Mouse (Mus musculus) myocyte (in vitro differentiated cells): ENCODE measurements around the gene Serpina5.

Source experiments
- CEBPB ChIP-seq: IDR thresholded peaks from 2 replicates; pipeline ENCODE4 v1.6.1; 2011; ENCODE audit warnings: mild to moderate bottlenecking, moderate library complexity; ENCODE audit not compliant: poor library complexity, insufficient read depth, severe bottlenecking
- MAX ChIP-seq: IDR thresholded peaks from one replicate; pipeline ENCODE4 v1.6.1; 2011; ENCODE audit warnings: low read depth, mild to moderate bottlenecking, control low read depth
- POLR2A ChIP-seq: IDR thresholded peaks from one replicate; pipeline ENCODE4 v1.6.1; 2011; ENCODE audit warnings: low read depth, mild to moderate bottlenecking, control low read depth, moderate library complexity; ENCODE audit not compliant: insufficient read length
- REST ChIP-seq: IDR thresholded peaks from one replicate; pipeline ENCODE4 v1.6.1; 2011; ENCODE audit warnings: mild to moderate bottlenecking, control low read depth, moderate library complexity; ENCODE audit not compliant: insufficient read depth, insufficient read length

- TF ChIP-seq POLR2A (peak; percentile 12), CEBPB (peak; percentile 86), REST (no peak), MAX (no peak)
Measured at GRCm38 (mm10) chr12:104064996-104065395, 35.9 kb upstream of the Serpina5 start.
